Mouse (Mus musculus) ES-Bruce4 (cell line): ENCODE data around the gene Opa1. TPM values are rescaled to one million over a fixed set of nuclear protein-coding genes. Genes with fewer than 3 reads are reported as not detected.

Experiments used
- H3K27ac ChIP-seq: 2 replicates; pipeline ENCODE4 v1.5.1; 2012; ENCODE audit warnings: low read length, inconsistent platforms; ENCODE audit not compliant: insufficient read depth
- H3K27me3 ChIP-seq: 2 replicates; pipeline ENCODE4 v1.6.1; 2012; ENCODE audit warnings: mild to moderate bottlenecking, low read length, inconsistent platforms; ENCODE audit not compliant: control insufficient read depth, poor library complexity, insufficient read depth, severe bottlenecking
- H3K36me3 ChIP-seq: 2 replicates; pipeline ENCODE4 v1.6.1; 2012; ENCODE audit warnings: inconsistent platforms, mild to moderate bottlenecking, low read length, moderate library complexity; ENCODE audit not compliant: control insufficient read depth, poor library complexity, insufficient read depth, severe bottlenecking
- H3K4me1 ChIP-seq: one replicate; pipeline ENCODE4 v1.8.1; 2011; ENCODE audit warnings: low read length; ENCODE audit not compliant: control insufficient read depth, insufficient read depth
- H3K4me3 ChIP-seq: 2 replicates; pipeline ENCODE4 v1.5.1; 2011; ENCODE audit warnings: low read depth, mild to moderate bottlenecking, low read length
- H3K9ac ChIP-seq: 2 replicates; pipeline ENCODE4 v1.6.1; 2012; ENCODE audit warnings: low read depth, mild to moderate bottlenecking, inconsistent platforms; ENCODE audit not compliant: poor library complexity, severe bottlenecking
- H3K9me3 ChIP-seq: replicated peaks from 2 replicates; pipeline ENCODE4 v1.6.1; 2012; ENCODE audit warnings: mild to moderate bottlenecking, low read length, inconsistent platforms; ENCODE audit not compliant: control insufficient read depth, poor library complexity, insufficient read depth, severe bottlenecking
- CTCF ChIP-seq: IDR thresholded peaks from one replicate; pipeline ENCODE4 v1.8.1; 2011; ENCODE audit warnings: low read depth, low read length
- EP300 ChIP-seq: IDR thresholded peaks from 2 replicates; pipeline ENCODE4 v1.6.1; 2011; ENCODE audit warnings: low read depth, low read length; ENCODE audit not compliant: insufficient read depth
- POLR2A ChIP-seq: IDR thresholded peaks from one replicate; pipeline ENCODE4 v1.8.1; 2011; ENCODE audit warnings: low read length; ENCODE audit not compliant: insufficient read depth
- polyA plus RNA-seq: library from polyadenylated mRNA; stranded (reverse); fragments of >200 nt; gene quantifications from 2 replicates; pipeline ENCODE4 v1.2.4, GENCODE M21; 2011; ENCODE audit warnings: low read depth; ENCODE audit not compliant: missing spikeins, insufficient read depth, insufficient read length

Opa1 gene
- polyA plus RNA-seq, 1 experiment: 60.7 TPM

- TF ChIP-seq POLR2A (no peak), EP300 (0 out of 2 replicates have a peak, but pooled peaks have one; percentile 41)
- H3K9me3 ChIP-seq: no peaks in the 10 kb centered on the region
- H3K4me1 ChIP-seq: peaks cover 12% of the 10 kb centered on the region
- no peaks in the 10 kb centered on the region for H3K27me3 ChIP-seq
- H3K4me3 ChIP-seq: no peak overlapping the region
- peak overlapping the region; percentile 74 for H3K27ac ChIP-seq
- no peak overlapping the region for H3K9ac ChIP-seq
- H3K36me3 ChIP-seq: no peaks in the 10 kb centered on the region
Observed at GRCm38 (mm10) chr16:29656901-29657300, 77.8 kb downstream of the Opa1 start.

- Histone ChIP-seq H3K27ac (peak overlapping the region; percentile 98), H3K4me3 (peak overlapping the region; percentile 17), H3K27me3 (no peaks in the 10 kb centered on the region), H3K9ac (peak overlapping the region; percentile 42), H3K36me3 (no peaks in the 10 kb centered on the region), H3K9me3 (no peaks in the 10 kb centered on the region), H3K4me1 (peaks cover 14% of the 10 kb centered on the region)
- no peak for TF ChIP-seq POLR2A
- peak; percentile 98 for TF ChIP-seq EP300
- TF ChIP-seq CTCF: peak; percentile 4
Observed at GRCm38 (mm10) chr16:29657650-29658548, 78.8 kb downstream of the Opa1 start.

GRCm38 (mm10) chr16:29659101-29659810 is 80.1 kb downstream of the Opa1 start:
- TF ChIP-seq POLR2A (no peak), EP300 (0 out of 2 replicates have a peak, but pooled peaks have one; percentile 26), CTCF (no peak)

GRCm38 (mm10) chr16:29663042-29663758 is 84.1 kb downstream of the Opa1 start:
- no peaks in the 10 kb centered on the region for H3K27me3 ChIP-seq
- H3K9ac ChIP-seq: peak overlapping the region; percentile 9; the same call in 1 of the 2 replicates
- TF ChIP-seq POLR2A (no peak), CTCF (no peak), EP300 (no peak)
- H3K9me3 ChIP-seq: no peaks in the 10 kb centered on the region
- no peaks in the 10 kb centered on the region for H3K36me3 ChIP-seq
- 0 out of 2 replicates have a peak overlapping the region, but pooled peaks have one; percentile 42 for H3K27ac ChIP-seq
- no peak overlapping the region for H3K4me3 ChIP-seq
- H3K4me1 ChIP-seq: peaks cover 24% of the 10 kb centered on the region

More at GRCm38 (mm10) chr16:29659101-29659810, 80.1 kb downstream of the Opa1 start:
- Histone ChIP-seq H3K9ac (peak overlapping the region; percentile 42; the same call in 1 of the 2 replicates), H3K4me3 (no peak overlapping the region), H3K9me3 (no peaks in the 10 kb centered on the region), H3K27ac (peak overlapping the region; percentile 98), H3K36me3 (no peaks in the 10 kb centered on the region), H3K4me1 (peaks cover 19% of the 10 kb centered on the region), H3K27me3 (no peaks in the 10 kb centered on the region)

- Histone ChIP-seq H3K9ac (0 out of 2 replicates have a peak overlapping the region, but pooled peaks have one; percentile 9), H3K27me3 (no peaks in the 10 kb centered on the region), H3K4me1 (peaks cover 21% of the 10 kb centered on the region), H3K36me3 (no peaks in the 10 kb centered on the region), H3K27ac (0 out of 2 replicates have a peak overlapping the region, but pooled peaks have one; percentile 42), H3K4me3 (no peak overlapping the region), H3K9me3 (no peaks in the 10 kb centered on the region)
- TF ChIP-seq CTCF: no peak
- peak; percentile 97 for TF ChIP-seq EP300
- no peak for TF ChIP-seq POLR2A
Observed at GRCm38 (mm10) chr16:29664392-29664791, 85.3 kb downstream of the Opa1 start.
